Mouse (Mus musculus): Measurements from ENCODE around the gene Nek4.

Nek4 gene

DNA sequence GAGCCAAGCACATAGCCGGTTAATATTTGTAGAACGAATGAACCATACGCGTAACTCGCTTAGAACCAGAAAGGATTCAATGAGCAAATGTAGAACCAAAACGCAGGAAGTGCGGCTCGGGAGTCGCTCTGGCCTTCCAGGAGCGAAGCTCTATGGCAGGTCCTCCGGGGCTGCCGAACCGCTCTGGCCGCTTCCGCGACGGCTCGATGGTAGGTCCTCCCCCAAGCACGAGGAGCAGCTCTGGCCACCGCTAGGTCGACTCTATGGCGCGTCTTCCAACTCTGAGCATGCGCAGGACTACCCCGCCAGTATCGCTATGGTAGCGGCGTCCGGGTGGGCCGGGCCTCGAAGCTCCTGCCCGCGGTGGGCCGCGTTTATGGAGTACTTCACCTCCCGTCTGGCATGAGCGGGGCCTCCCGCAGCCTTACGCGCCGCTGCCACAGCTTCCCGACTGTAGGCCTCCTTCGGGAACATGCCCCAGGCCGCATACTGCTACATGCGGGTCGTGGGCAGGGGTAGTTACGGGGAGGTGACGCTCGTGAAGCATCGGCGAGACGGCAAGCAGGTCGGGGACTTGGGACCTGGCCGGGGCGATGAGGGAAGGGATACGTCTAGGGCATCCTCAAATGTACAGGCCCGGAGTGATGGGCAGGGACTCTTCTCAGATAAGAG is at the start of gene Nek4:
TSS of gene Nek4 (plus strand) at position 224 of the 672 bp plus-strand sequence.
- DNase-seq: peak; percentile 97

DNA sequence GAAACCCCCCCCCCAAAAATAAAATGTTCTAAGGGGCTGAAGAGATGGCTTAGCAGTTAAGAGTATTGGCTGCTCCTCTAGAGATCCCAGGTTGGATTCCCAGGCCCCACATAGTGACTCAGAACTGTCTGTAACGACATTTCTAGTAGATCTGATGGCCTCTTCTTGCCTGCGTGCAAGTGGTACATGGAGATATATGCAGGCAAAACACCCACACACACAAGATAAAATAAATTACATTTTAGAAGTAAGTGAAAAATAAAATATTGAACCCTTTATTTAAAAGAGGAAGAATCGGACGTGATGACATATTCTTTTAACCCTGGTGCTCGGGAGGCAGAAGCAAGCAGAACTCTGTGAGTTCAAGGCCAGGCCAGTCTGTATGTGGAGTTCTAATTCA is 48.5 kb upstream of the Nek4 start:
- no peak for DNase-seq

DNA sequence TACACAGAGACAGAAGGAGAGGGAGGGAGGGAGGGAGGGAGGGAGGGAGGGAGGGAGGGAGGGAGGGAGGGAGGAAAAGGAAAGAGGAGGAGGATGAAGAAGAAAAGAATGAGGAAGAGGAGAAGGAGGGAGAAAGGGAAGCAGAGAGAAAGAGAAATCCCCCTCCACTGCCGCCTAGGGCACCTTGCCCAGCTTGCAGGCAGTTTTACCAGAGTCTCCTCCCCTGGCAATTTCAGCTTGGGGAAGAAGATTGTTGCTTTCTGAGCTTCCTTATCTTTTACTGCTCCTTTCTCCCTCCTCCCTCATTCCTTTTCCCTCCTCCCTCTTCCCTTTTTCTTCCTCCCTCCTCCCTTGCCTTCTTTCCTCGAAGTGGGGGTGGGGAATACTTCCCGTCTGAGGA is 48.1 kb upstream of the Nek4 start:
- no peak for DNase-seq

DNA sequence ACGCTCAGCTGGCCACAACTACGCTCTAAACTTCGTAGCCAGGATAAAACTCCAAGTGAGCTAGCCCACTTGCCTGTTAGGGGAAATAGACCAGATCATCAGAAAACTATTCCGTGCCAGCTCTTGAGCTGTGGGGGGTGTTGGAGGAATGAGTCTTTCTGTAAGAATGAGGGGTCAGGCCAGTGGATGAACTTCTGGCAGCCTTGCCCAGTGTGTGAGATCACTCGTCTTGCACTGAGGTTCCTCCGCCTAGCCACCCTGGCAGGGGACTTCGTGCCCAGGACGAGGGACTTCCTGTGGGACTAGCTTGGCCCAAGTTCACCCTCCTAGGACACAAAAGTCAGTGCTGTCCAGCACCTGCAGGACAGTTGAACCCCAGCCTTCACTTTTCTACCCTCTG is 46.9 kb upstream of the Nek4 start:
- DNase-seq: no peak

DNA sequence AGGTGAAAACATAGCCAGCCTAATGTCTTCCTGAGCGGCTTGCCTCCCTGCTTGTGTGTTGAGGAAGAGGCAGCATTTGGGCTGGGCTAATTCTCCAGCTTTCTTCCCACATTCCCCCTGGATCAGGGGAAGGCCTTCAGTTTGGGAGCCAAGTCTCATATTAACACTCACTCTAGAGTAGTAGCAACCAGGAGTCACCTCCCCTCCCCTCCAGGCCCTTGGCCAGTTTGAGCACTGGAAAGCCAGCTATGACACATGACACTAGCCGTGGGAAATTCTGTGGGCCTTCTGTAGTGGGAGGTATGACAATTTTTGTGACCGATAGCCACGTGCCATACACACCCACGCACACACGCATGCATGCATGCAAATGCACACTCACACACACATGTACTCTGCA is 45.2 kb upstream of the Nek4 start:
- DNase-seq: no peak

DNA sequence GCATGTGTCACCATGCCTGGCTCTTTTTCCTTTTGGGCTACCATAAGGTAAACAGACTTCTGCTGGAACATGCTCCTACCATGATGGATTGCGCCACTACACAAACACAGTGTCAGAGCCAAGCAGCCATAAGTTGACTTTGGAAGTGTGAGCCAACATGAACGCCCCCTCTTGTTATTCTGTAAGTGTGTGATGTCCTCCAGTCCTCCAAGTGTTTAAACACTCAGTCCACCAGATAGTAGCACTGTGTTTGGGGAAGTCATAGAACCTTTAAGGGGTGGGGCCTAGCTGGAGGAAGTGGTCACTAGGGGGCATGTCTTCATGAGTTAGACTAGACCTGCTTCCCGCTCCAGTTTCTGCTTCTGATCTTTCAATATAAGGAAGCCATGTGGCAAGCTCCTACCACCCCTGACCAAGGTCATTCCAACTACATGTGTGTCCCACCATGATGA is 43.3 kb upstream of the Nek4 start:
- DNase-seq: no peak

DNA sequence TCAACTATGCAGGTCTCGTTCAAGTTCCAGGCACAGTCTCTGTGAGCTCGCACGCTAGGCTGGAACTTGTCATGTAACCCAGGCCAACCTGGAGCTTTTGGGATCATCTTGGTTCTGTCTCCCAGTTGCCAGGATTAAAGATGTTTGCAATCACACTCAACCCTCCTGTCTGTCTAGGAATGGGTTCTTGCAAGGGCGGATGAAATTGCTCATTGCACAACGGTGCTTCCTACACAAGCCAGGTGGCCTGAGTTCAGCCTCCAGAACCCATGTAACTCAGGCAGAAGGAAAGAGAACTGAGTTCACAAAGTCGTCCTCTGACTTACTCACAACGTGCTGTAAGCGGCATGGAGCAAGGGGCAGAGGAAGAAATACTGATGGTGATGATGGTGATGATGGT is 40.0 kb upstream of the Nek4 start:
- DNase-seq: no peak

DNA sequence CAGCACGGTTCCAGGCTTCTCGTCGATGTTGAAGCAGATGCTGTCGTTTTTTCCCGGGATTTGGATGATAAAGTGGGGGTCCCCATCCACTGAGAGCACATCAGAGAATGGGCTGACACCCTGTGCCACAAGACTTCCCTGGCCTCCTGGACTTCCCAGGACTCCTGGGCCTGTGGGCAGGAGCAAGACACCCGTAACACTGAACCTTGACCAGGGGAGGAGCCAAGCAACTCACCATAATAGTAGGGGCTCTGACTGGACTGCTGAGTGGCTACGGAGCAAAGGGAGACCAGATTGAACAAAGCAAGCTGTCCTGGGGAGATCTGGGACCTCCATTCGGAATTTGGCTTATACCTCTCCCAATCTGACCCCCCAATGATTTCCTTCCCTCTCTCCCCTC is 38.5 kb upstream of the Nek4 start:
- no peak for DNase-seq

DNA sequence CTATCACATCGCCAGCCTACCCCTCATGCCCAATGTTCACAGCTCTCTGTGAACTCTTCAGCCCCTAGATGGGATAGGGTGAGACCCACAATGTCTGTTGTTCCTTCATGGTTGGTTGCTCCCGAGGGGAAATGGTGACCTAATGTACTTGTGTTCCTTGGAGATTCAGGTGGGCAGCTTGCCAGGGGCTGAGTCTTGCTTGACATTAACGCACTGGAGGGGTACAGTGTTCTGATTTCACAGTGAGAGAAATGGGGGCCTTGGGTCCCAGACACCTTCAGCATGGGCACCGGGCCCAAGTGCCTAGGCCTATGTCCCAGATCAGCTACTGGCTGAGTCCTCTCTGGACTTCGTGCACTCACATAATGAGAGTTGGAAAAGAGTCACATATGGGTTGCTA is 37.8 kb upstream of the Nek4 start:
- no peak for DNase-seq

DNA sequence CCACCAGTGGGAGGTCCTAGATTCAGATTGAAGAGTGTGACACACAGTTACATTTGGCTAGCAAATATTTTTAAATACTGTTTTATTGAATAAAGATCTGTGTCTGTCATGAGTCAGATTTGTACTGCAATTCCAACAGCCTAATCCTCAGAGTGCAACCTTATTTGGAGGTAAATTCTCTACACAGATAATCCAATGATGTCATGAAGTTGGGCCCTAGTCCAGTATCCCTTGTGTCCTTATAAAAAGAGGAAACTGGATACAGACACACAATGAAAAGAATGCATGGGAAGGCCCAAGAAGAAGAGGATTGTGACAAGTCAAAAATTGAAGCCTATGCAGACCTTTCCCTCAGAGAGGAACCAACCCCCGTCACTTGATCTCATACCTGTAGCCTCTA is 34.7 kb upstream of the Nek4 start:
- DNase-seq: no peak

DNA sequence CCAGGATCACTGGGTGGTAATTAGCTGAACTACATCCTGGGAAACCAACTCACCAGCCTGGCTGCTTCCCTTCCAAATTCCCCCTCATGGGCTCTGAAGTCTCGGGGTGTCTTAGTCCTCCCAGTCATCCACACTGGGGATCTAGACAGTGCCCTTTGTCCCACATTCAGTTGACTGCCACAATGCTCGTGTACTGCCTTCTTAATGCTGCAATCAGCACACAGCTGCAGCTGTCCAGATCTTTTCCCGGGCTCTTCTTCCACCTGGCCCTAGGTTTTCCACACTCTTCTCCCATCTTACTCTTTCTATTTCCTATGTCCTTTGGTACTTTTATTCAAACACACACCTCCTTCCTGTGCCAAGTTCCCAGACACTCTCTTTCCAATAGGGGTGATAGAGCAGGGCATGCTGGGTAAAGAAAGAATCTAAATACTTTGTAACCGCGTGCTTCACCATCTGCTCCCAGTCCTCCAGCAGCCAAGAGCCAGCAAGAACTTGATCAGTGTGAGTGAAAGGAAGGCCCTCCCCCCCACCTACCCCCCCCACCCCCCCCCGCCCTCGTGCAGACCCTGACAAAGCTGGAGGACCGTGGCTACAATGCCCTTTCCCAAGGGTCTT is 29.0 kb upstream of the Nek4 start:
- DNase-seq: no peak

DNA sequence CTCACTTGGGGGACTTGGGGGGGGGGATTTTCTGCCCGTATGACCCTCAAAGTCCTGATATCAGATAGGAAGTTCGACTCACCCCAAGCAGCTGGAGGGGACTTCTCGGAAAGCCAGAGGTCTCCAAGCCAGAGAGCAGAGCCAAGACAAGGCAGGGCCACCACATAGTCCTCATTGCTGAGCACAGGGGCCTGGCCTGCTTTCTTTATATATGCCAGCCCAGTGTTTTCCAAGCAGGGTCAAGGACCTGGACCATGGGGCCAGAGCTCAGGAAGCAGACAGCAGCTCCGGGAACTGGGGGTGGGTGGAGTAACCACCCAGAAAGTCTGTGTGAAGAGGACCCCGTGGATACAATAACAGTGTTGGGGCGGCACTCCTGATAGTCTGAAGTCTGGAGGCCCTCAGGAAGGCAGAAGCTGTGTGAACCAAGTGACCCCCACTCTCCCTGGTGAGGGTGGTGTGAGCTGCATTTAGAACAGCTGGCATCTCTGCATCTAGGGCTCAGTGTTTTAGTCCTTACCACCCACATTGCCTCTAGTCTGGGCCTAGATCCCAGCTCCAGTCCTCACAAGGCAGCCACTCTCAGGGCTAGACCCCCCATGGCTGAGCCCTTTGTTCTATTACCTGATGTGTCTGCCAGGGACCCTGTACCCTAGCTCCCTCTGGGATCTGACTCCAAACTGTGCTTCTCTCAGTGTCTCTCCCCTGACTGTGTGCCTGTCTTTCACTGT is 27.6 kb upstream of the Nek4 start, which contains the start of gene Itih3:
TSS of gene Itih3 (minus strand) at position 386 of the 731 bp plus-strand sequence.
- no peak for DNase-seq

DNA sequence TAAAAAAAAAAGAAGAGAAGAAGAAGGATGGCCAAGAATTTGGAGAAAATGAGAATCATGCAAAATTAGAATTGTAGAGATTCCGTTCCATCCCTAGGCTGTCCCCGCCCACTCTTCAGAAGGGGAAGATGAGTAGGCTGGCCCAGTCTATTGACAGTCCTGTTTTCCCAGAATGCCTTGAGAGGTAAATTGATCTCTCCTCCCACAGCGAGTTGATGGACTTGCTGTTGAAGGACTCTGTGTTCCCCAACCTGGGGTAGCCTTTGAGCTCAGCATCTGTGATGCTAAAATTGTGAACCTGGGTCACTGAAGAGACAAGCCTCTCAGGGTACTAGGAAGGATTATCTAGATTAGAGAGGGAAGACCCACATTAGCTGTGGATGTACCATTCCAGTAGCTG is 25.7 kb upstream of the Nek4 start:
- DNase-seq: no peak

DNA sequence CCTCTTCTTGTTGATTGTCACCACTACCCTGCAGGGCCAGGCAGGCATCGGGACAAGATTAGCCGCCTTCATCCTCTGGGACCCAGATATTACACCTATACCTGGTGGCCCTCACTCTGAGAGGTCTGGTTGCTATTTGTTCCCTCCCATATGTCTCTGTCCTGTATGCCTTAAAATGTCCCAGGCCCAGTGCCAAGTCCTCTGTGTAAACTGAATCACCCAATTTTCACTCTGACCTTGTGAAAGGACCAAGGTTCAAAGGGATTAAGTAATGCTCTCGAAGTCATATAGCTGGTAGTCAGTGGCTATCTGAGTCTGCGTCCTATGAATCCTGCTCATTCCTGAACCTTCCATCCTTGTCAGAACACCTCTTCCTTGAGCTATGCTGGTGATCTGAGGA is 20.8 kb upstream of the Nek4 start:
- DNase-seq: no peak

DNA sequence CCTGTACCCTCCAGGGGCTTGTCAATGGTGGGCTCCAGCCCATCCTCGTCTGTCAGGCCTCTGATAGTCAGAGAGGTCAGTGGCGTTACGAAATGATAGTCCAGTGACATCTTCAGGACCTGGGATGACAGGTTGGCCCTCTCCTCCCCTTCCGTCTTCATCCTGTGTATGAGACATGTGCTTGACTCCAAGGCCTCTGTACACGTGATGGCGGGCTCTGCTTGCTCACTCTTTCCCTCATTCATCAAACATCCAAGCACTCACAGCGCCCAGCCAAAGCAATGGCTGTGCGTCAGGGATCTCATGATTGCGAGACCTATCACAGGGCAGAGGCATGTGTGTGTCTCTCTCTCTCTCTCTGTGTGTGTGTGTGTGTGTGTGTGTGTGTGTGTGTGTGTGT is 17.8 kb upstream of the Nek4 start:
- no peak for DNase-seq

DNA sequence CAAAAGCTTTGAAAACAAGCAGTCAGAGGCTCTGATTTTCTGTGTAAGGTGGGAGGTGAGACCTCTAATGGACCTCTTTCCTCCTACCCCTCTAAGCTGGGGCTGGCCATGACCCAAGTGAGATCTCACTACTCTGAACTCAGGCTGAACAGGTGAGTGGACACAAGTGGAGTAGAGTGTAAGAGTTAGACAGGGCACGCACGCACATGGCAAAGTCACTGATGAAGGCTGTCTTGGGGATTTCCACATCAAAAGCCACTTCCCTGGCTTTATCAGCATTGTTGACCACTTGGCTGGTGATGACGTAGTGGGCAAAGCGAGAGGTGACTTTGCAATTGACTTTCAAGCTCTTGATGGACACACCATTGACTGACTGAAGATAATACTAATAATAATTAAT is 8.9 kb upstream of the Nek4 start:
- no peak for DNase-seq

DNA sequence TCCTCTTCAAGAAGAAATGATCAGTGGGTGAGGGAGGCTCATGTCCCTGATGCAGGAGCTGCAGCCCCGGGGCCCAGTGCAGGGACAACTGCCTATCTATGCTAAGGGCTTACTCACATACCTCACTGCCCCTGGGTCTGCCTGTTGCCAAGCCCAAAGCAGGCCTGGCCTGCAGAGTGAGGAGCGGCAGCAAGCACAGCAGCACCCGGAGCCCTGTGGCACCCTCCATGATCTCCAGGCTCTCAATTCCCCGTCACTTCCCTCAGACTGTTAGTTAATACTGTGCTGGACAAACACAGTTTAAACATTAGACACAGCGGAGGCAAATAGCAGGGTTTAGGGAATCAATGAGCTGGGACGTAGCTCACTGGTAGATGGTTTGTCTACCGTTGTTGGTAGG is 8.1 kb upstream of the Nek4 start, which contains the start of gene Itih1:
TSS of gene Itih1 (minus strand) at position 252 of the 400 bp plus-strand sequence.
- DNase-seq: no peak

DNA sequence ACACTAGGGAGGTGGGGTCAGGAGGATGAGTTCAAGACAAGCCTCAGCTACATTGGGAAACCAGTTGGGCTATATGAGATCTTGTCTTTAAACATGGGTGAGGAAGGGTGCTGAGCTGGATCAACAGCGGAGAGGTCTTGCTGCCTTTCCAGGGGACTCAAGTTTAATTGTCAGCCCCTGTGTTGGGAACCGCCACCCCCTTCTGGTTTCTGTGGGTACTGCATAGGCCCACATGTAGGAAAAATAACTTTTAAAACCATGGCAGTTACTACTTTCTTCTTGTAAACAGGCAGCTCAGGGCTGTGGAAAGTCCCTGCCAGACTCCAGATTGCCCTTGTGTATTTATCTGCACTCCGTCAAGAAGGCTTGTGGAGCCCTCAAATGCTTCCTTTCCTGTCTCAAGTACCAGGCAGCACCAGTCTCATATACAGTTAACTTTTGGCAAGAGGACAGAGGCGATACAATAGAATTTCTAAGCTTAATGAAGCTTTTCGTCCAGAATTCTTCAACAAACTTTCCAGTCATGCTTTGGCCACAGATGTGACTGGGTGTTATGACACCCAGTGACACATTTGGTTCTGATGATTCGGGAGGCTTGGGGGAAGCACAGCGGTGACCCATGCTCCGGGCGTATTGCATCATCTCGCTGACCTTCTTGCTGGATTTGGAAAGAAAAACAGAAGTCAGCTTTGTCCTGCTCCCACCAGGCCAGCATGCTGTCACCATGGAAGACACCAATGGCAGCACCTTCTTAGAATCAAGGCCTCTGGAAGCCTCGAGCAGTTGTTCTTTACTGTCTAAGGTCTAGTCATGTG is 7.1 kb upstream of the Nek4 start:
- DNase-seq: peak; percentile 60

DNA sequence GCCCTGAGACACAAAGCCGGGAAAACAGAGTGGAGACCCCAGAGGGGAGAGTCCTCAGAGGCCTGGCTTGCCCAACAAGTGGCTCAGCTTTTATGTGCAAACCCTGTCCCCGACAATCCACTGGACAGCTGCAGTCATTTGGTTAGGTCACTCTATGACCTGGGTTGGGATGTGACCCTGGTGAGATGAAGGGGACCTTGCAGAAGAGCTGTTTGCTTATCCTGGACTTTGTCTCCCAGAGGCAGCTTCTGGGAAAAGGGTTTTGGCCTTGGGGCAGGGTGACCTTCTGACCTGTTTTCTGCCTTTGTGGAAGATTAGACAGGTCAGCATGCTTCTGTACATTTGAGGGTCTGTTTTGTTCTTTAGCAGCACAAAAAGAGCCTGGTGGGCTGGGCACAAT is 6.4 kb upstream of the Nek4 start:
- no peak for DNase-seq

DNA sequence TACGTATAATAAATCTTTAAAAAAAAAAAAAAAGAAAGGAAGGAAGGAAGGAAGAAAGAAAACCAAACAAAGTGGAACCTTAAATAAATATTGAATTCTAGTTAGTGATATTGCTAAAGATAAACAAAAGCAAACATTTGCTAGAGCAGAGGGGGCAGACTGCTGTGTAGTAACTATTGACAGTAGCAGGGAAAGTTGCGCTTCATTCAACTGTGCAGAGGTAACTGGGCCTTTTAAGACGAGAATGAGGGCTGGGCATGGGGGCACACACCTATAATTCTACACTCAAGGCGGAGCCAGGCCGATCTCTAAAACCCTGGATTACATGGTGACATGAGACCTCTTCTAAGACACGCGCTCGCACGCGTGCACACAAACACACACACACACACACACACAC is 1.2 kb upstream of the Nek4 start:
- DNase-seq: no peak

DNA sequence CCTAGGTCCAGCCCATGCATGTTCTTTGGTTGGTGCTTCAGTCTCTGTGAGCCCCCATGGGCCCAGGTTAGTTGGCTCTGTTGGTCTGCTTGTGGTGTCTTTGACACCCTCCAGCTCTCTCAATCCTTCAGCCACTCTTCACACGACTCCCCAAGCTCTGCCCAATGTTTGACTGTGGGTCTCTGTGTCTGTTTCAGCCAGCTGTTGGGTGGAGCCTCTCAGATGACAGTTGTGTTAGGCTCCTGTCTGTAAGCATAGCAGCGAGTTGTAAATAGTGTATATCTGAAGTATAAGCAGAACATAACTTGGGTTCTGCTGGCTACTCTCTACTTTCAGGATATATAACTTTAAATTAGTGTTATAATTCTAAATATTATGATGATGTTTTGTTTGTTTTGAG is 7.3 kb downstream of the Nek4 start:
- DNase-seq: no peak

DNA sequence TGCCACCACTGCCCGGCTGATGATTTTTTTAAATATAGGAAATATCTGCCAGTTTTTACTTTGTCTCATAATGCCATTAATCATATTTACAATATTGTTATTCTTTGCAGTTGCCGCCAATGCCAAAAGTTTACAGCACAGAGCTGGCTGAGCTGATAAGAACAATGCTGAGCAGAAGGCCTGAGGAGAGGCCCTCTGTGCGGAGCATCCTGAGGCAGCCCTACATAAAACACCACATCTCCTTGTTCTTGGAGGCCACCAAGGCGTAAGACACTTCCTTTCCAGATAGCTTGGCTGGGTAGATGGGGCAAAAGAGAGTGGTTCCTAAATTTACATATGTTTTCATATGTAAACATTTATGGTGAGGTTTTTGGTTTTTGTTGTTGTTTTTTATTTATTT is 7.9 kb downstream of the Nek4 start:
- DNase-seq: no peak

DNA sequence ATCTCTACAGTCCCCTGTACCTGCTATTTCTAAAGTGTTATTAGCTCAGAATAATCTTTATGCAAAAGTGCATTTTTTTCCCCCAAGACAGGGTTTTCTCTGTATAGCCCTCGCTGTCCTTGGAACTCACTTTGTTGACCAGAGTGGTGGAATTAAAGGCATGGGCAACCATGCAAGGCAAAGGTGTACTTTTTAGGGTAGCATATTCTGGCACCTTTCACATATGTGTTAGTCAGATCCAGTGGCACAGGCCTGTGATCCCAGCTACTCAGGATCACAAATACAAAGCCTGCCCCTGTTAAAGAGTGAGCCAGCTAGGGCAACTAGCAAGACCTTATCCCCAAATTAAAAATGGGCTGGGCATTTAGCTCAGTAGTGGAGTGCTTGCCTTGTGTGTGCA is 9.2 kb downstream of the Nek4 start:
- DNase-seq: no peak
